Mouse (Mus musculus): ENCODE results near the gene Stab2.

DNA sequence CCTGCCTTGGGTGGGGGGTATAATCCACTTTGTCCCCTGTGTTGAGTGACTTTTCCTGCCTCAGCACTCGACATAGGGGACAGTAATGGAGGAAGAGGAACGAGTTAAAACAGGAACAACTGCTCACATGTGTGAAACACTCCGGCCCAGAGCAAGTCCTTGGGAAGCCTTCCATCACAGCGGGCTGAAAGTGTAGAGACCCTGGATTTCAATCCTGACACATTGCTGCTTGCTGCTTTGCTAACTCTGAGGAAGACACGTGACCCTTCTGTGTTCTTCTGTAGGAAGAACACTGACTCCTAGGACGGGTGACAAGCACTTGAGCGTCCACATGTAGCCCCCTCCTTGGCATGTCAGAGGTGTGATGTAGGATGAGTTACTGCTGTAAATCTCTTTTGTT is 192.7 kb downstream of the Stab2 start:
- TF ChIP-seq CTCF (IDR thresholded peaks at IDR 0.05; ENCODE audit: borderline replicate concordance, extremely low read depth, insufficient read depth, insufficient read length) (no peak), POLR2A (IDR thresholded peaks at IDR 0.05; ENCODE audit: borderline replicate concordance, extremely low read depth, insufficient read depth, insufficient read length, poor library complexity, severe bottlenecking) (no peak)
